Mouse (Mus musculus) ES-Bruce4 (cell line): Measurements from ENCODE around the gene Pakap.

Experiments
- CTCF ChIP-seq: IDR thresholded peaks from one replicate; pipeline ENCODE4 v1.8.1; 2011; ENCODE audit warnings: low read depth, low read length
- EP300 ChIP-seq: IDR thresholded peaks from 2 replicates; pipeline ENCODE4 v1.6.1; 2011; ENCODE audit warnings: low read depth, low read length; ENCODE audit not compliant: insufficient read depth
- POLR2A ChIP-seq: IDR thresholded peaks from one replicate; pipeline ENCODE4 v1.8.1; 2011; ENCODE audit warnings: low read length; ENCODE audit not compliant: insufficient read depth

GRCm38 (mm10) chr4:57723659-57724058 lies 155.7 kb downstream of the Pakap start:
- TF ChIP-seq CTCF (peak; percentile 74), EP300 (no peak), POLR2A (no peak)
